Mouse (Mus musculus): ENCODE data around the gene Tut7. TPM values are rescaled to one million over a fixed set of nuclear protein-coding genes. Genes with fewer than 3 reads are reported as not detected.
A peak's percentile ranks its signal among the peaks of the same experiment; 100 is the strongest.

Gene Tut7
- polyA plus RNA-seq, 1 experiment, result 17.8 TPM

GRCm38 (mm10) chr13:59867103-59867502, 44.2 kb upstream of the Tut7 start:
- no peak for TF ChIP-seq E2F4 (IDR thresholded peaks at IDR 0.05; ENCODE audit: insufficient read depth)
- no peak for TF ChIP-seq MYOG (IDR thresholded peaks at IDR 0.05; ENCODE audit: control insufficient read depth in 1 of 3, insufficient read depth in 1 of 3, insufficient read length in 2 of 3, low read depth in 2 of 3)
- TF ChIP-seq SRF (IDR thresholded peaks at IDR 0.05; ENCODE audit: control insufficient read depth, insufficient read length, low read depth), result no peak
- TF ChIP-seq TCF3 (IDR thresholded peaks at IDR 0.05; ENCODE audit: insufficient read length, low read depth), result no peak
- TF ChIP-seq CEBPB (IDR thresholded peaks at IDR 0.05; ENCODE audit: insufficient read depth, poor library complexity, severe bottlenecking), result no peak
- no peak for TF ChIP-seq MAX (IDR thresholded peaks at IDR 0.05; ENCODE audit: low read depth)
- TF ChIP-seq TCF12 (IDR thresholded peaks at IDR 0.05; ENCODE audit: insufficient read depth, poor library complexity, severe bottlenecking), result no peak
- no peak for TF ChIP-seq MYOD1 (IDR thresholded peaks at IDR 0.05; ENCODE audit: control insufficient read depth in 1 of 3, insufficient read length in 2 of 3, low read depth in 2 of 3)
- no peak for TF ChIP-seq POLR2AphosphoS2 (IDR thresholded peaks at IDR 0.05; ENCODE audit: insufficient read length, low read depth)
- no peak for TF ChIP-seq POLR2A (IDR thresholded peaks at IDR 0.05; ENCODE audit: insufficient read length, low read depth)
- TF ChIP-seq REST (IDR thresholded peaks at IDR 0.05; ENCODE audit: insufficient read depth, insufficient read length), result no peak
- H3K4me3 ChIP-seq, result no peak overlapping the region
- H3K79me2 ChIP-seq (ENCODE audit: control insufficient read depth, insufficient read depth), result no peaks in the 10 kb centered on the region
- H3K27me3 ChIP-seq (ENCODE audit: control insufficient read depth, insufficient read depth, insufficient read length), result no peaks in the 10 kb centered on the region
- no peak overlapping the region for H3K4me2 ChIP-seq (ENCODE audit: low read depth)
- no peaks in the 10 kb centered on the region for H3K36me3 ChIP-seq (ENCODE audit: control insufficient read depth, insufficient read depth)
- H3ac ChIP-seq (ENCODE audit: control insufficient read depth, insufficient read length), result no peak overlapping the region

GRCm38 (mm10) chr13:59859515-59859914, 36.6 kb upstream of the Tut7 start:
- Histone ChIP-seq H3K36me3 (ENCODE audit: control insufficient read depth, insufficient read depth) (no peaks in the 10 kb centered on the region), H3ac (ENCODE audit: control insufficient read depth, insufficient read length) (no peak overlapping the region), H3K27me3 (ENCODE audit: control insufficient read depth, insufficient read depth, insufficient read length) (no peaks in the 10 kb centered on the region), H3K79me2 (ENCODE audit: control insufficient read depth, insufficient read depth) (no peaks in the 10 kb centered on the region), H3K4me2 (ENCODE audit: low read depth) (peak overlapping the region; percentile 34), H3K4me3 (no peak overlapping the region)
- TF ChIP-seq TCF12 (IDR thresholded peaks at IDR 0.05; ENCODE audit: insufficient read depth, poor library complexity, severe bottlenecking), result peak; percentile 84
- TF ChIP-seq MAX (IDR thresholded peaks at IDR 0.05; ENCODE audit: low read depth), result no peak
- no peak for TF ChIP-seq USF1 (IDR thresholded peaks at IDR 0.05; ENCODE audit: low read depth)
- peak; percentile 76 for TF ChIP-seq CEBPB (IDR thresholded peaks at IDR 0.05; ENCODE audit: insufficient read depth, poor library complexity, severe bottlenecking)
- no peak for TF ChIP-seq REST (IDR thresholded peaks at IDR 0.05; ENCODE audit: insufficient read depth, insufficient read length)
- TF ChIP-seq SRF (IDR thresholded peaks at IDR 0.05; ENCODE audit: control insufficient read depth, insufficient read length, low read depth), result no peak
- TF ChIP-seq MYOG (IDR thresholded peaks at IDR 0.05; ENCODE audit: control insufficient read depth in 1 of 3, insufficient read depth in 1 of 3, insufficient read length in 2 of 3, low read depth in 2 of 3), result no peak
- no peak for TF ChIP-seq POLR2A (IDR thresholded peaks at IDR 0.05; ENCODE audit: insufficient read length, low read depth)
- no peak for TF ChIP-seq E2F4 (IDR thresholded peaks at IDR 0.05; ENCODE audit: insufficient read depth)
- no peak for TF ChIP-seq POLR2AphosphoS2 (IDR thresholded peaks at IDR 0.05; ENCODE audit: insufficient read length, low read depth)
- TF ChIP-seq MYOD1 (IDR thresholded peaks at IDR 0.05; ENCODE audit: control insufficient read depth in 1 of 3, insufficient read length in 2 of 3, low read depth in 2 of 3), result peak; percentile 57 to 92 (median 76)
- TF ChIP-seq TCF3 (IDR thresholded peaks at IDR 0.05; ENCODE audit: insufficient read length, low read depth), result peak; percentile 16

- no peak overlapping the region for H3K4me3 ChIP-seq
- H3K79me2 ChIP-seq (ENCODE audit: control insufficient read depth, insufficient read depth), result no peaks in the 10 kb centered on the region
- H3ac ChIP-seq (ENCODE audit: control insufficient read depth, insufficient read length), result no peak overlapping the region
- no peak for TF ChIP-seq MYOD1 (IDR thresholded peaks at IDR 0.05; ENCODE audit: control insufficient read depth in 1 of 3, insufficient read length in 2 of 3, low read depth in 2 of 3)
- peak; percentile 76 for TF ChIP-seq CEBPB (IDR thresholded peaks at IDR 0.05; ENCODE audit: insufficient read depth, poor library complexity, severe bottlenecking)
- H3K36me3 ChIP-seq (ENCODE audit: control insufficient read depth, insufficient read depth), result no peaks in the 10 kb centered on the region
- H3K27me3 ChIP-seq (ENCODE audit: control insufficient read depth, insufficient read depth, insufficient read length), result no peaks in the 10 kb centered on the region
- H3K4me2 ChIP-seq (ENCODE audit: low read depth), result peak overlapping the region; percentile 73
Observed at GRCm38 (mm10) chr13:59856286-59857070, 33.5 kb upstream of the Tut7 start.

GRCm38 (mm10) chr13:59853471-59853870, 30.5 kb upstream of the Tut7 start:
- TF ChIP-seq MYOG (IDR thresholded peaks at IDR 0.05; ENCODE audit: control insufficient read depth in 1 of 3, insufficient read depth in 1 of 3, insufficient read length in 2 of 3, low read depth in 2 of 3) (peak in 1 of 3 experiments; percentile 33), MAX (IDR thresholded peaks at IDR 0.05; ENCODE audit: low read depth) (no peak), MYOD1 (IDR thresholded peaks at IDR 0.05; ENCODE audit: control insufficient read depth in 1 of 3, insufficient read length in 2 of 3, low read depth in 2 of 3) (peak in 1 of 3 experiments; percentile 30)
- Histone ChIP-seq H3K79me2 (ENCODE audit: control insufficient read depth, insufficient read depth) (no peaks in the 10 kb centered on the region), H3K4me3 (no peak overlapping the region), H3K27me3 (ENCODE audit: control insufficient read depth, insufficient read depth, insufficient read length) (no peaks in the 10 kb centered on the region), H3ac (ENCODE audit: control insufficient read depth, insufficient read length) (no peak overlapping the region), H3K4me2 (ENCODE audit: low read depth) (peak overlapping the region; percentile 31), H3K36me3 (ENCODE audit: control insufficient read depth, insufficient read depth) (no peaks in the 10 kb centered on the region)

- no peak for TF ChIP-seq CEBPB (IDR thresholded peaks at IDR 0.05; ENCODE audit: insufficient read depth, poor library complexity, severe bottlenecking)
- no peak for TF ChIP-seq MAX (IDR thresholded peaks at IDR 0.05; ENCODE audit: low read depth)
- no peak for TF ChIP-seq REST (IDR thresholded peaks at IDR 0.05; ENCODE audit: insufficient read depth, insufficient read length)
- no peak for TF ChIP-seq POLR2AphosphoS2 (IDR thresholded peaks at IDR 0.05; ENCODE audit: insufficient read length, low read depth)
- TF ChIP-seq MYOD1 (IDR thresholded peaks at IDR 0.05; ENCODE audit: control insufficient read depth in 1 of 3, insufficient read length in 2 of 3, low read depth in 2 of 3), result no peak
- TF ChIP-seq E2F4 (IDR thresholded peaks at IDR 0.05; ENCODE audit: insufficient read depth), result no peak
- TF ChIP-seq MYOG (IDR thresholded peaks at IDR 0.05; ENCODE audit: control insufficient read depth in 1 of 3, insufficient read depth in 1 of 3, insufficient read length in 2 of 3, low read depth in 2 of 3), result no peak
- no peak for TF ChIP-seq POLR2A (IDR thresholded peaks at IDR 0.05; ENCODE audit: insufficient read length, low read depth)
- no peak for TF ChIP-seq TCF12 (IDR thresholded peaks at IDR 0.05; ENCODE audit: insufficient read depth, poor library complexity, severe bottlenecking)
- TF ChIP-seq SRF (IDR thresholded peaks at IDR 0.05; ENCODE audit: control insufficient read depth, insufficient read length, low read depth), result no peak
- TF ChIP-seq USF1 (IDR thresholded peaks at IDR 0.05; ENCODE audit: low read depth), result no peak
- TF ChIP-seq TCF3 (IDR thresholded peaks at IDR 0.05; ENCODE audit: insufficient read length, low read depth), result no peak
- Histone ChIP-seq H3ac (ENCODE audit: control insufficient read depth, insufficient read length) (no peak overlapping the region), H3K4me3 (no peak overlapping the region), H3K36me3 (ENCODE audit: control insufficient read depth, insufficient read depth) (no peaks in the 10 kb centered on the region), H3K27me3 (ENCODE audit: control insufficient read depth, insufficient read depth, insufficient read length) (no peaks in the 10 kb centered on the region), H3K79me2 (ENCODE audit: control insufficient read depth, insufficient read depth) (no peaks in the 10 kb centered on the region), H3K4me2 (ENCODE audit: low read depth) (no peak overlapping the region)
Observed at GRCm38 (mm10) chr13:59850373-59850772, 27.4 kb upstream of the Tut7 start.

Data from myocyte (in vitro differentiated cells).